Mouse (Mus musculus): ENCODE measurements around the gene Zfp740. TPM values are rescaled to one million over a fixed set of nuclear protein-coding genes. Genes with fewer than 3 reads are reported as not detected.

The Zfp740 gene
- polyA plus RNA-seq, 1 experiment: 20.2 TPM

Other genes starting within 250 kb of the Zfp740 start
- 0.16 and 0.19 TPM in 2 replicates for gene Krt78, start 249.0 kb upstream of the Zfp740 start, polyA plus RNA-seq (2012; rRNA removed)
- gene Krt8, start 198.8 kb upstream of the Zfp740 start, polyA plus RNA-seq (2012; rRNA removed): 2,897 and 3,506 TPM in 2 replicates
- 214 and 251 TPM in 2 replicates for gene Krt18, start 175.1 kb upstream of the Zfp740 start, polyA plus RNA-seq (2012; rRNA removed)
- 58.6 and 78.1 TPM in 2 replicates for gene Eif4b, start 129.5 kb upstream of the Zfp740 start, polyA plus RNA-seq (2012; rRNA removed)
- gene Tns2, start 102.8 kb upstream of the Zfp740 start, polyA plus RNA-seq (2012; rRNA removed): 37.0 and 45.5 TPM in 2 replicates
- 32.1 and 35.9 TPM in 2 replicates for gene Spryd3, start 67.0 kb upstream of the Zfp740 start, polyA plus RNA-seq (2012; rRNA removed)
- gene Igfbp6, start 58.9 kb upstream of the Zfp740 start, polyA plus RNA-seq (2012; rRNA removed): 15.4 and 34.3 TPM in 2 replicates
- gene Soat2, start 52.7 kb upstream of the Zfp740 start, polyA plus RNA-seq (2012; rRNA removed): 96.3 and 315 TPM in 2 replicates
- gene Csad, start 1.5 kb downstream of the Zfp740 start, polyA plus RNA-seq (2012; rRNA removed): 18.9 and 23.9 TPM in 2 replicates
- 23.0 and 24.8 TPM in 2 replicates for gene Itgb7, start 28.7 kb downstream of the Zfp740 start, polyA plus RNA-seq (2012; rRNA removed)
- 6.9 and 8.6 TPM in 2 replicates for gene Rarg, start 54.3 kb downstream of the Zfp740 start, polyA plus RNA-seq (2012; rRNA removed)
- gene Gm9918, start 67.3 kb downstream of the Zfp740 start, polyA plus RNA-seq (2012; rRNA removed): not detected in 2 replicates
- gene Mfsd5, start 76.2 kb downstream of the Zfp740 start, polyA plus RNA-seq (2012; rRNA removed): 52.4 and 57.1 TPM in 2 replicates
- 14.8 and 16.1 TPM in 2 replicates for gene Espl1, start 93.0 kb downstream of the Zfp740 start, polyA plus RNA-seq (2012; rRNA removed)
- 97.0 and 98.7 TPM in 2 replicates for gene Pfdn5, start 122.9 kb downstream of the Zfp740 start, polyA plus RNA-seq (2012; rRNA removed)
- 38.9 and 49.8 TPM in 2 replicates for gene Myg1, start 128.5 kb downstream of the Zfp740 start, polyA plus RNA-seq (2012; rRNA removed)
- 31.0 and 35.2 TPM in 2 replicates for gene Aaas, start 147.5 kb downstream of the Zfp740 start, polyA plus RNA-seq (2012; rRNA removed)
- not detected in 2 replicates for gene Sp7, start 163.9 kb downstream of the Zfp740 start, polyA plus RNA-seq (2012; rRNA removed)
- gene Sp1, start 202.9 kb downstream of the Zfp740 start, polyA plus RNA-seq (2012; rRNA removed): 10.3 and 19.7 TPM in 2 replicates
- 0.16 and 1.0 TPM in 2 replicates for gene Amhr2, start 242.1 kb downstream of the Zfp740 start, polyA plus RNA-seq (2012; rRNA removed)